Mouse (Mus musculus): Measurements from ENCODE around the gene Pycard. TPM values are rescaled to one million over a fixed set of nuclear protein-coding genes. Genes with fewer than 3 reads are reported as not detected.

Pycard gene
- 55.0 and 60.4 TPM in 2 replicates for polyA plus RNA-seq (2015; fragmentation: Nextera tagmentation; extraction: Ambion mirVana)

GRCm38 (mm10) chr7:127993341-127993977 is at the start of gene Pycard:
Pycard (minus strand) TSS chr7:127993867.

GRCm38 (mm10) chr7:128003688-128004087 is 10.0 kb upstream of the Pycard start, which contains the start of gene Trim72:
Trim72 (plus strand) TSS chr7:128003949.

DNA sequence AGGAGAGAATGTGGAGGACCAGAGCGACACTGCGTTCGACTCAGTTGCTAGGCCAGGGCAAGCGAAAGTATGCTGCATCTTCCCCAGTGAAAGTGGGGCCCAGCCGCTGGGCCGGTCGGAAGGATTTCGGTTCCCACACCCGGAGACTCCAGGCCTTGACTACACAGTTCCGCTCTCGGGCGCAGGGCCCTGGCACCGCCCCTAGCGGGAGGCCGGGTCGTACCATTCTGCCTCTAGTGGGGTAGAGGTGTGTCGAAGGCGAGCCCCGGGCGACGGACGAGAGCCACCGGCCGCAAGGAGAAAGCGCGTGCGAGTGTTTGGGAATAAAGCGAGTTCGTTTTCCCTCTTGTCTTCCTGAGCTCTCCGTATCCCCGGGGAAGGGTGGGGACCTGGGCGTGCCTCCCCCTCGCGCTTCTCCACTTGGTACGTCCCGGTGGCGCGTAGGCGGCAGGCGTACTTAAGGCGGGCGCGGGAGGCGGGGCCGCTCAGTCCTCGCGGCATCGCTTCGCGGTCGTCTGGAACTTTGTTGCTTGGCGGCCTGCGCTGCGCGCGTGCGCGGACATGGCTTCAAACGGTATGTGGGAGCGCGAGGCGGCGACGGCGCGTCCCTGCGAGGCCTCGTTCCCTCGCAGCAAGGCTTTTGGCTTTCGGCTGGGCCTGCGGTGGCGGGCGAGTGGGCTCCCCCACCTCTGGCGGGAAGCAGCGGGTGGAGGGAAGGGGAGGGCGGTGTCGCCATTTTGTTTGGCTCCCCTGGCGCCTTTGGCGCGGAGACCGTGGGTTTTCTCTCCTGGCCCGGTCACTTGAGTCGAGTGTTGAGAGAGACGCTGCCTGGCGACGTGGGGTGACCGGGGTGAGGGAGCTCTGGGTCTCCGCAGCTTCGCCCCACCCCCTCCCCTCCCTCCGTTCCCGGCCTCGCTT is 26.4 kb downstream of the Pycard start, which contains the start of gene Fus:
Fus (plus strand) TSS at position 454 of the 918 bp plus-strand sequence.

GRCm38 (mm10) chr7:127946470-127947023 is 47.1 kb downstream of the Pycard start, which contains the start of gene Prss36:
Prss36 (minus strand) TSS chr7:127946725.

Other genes starting within 250 kb of the Pycard start
- 0.54 and 0.74 TPM in 2 replicates for gene Fbxl19, start 249.3 kb downstream of the Pycard start, polyA plus RNA-seq (2015; fragmentation: Nextera tagmentation; extraction: Ambion mirVana)
- 12.2 and 15.0 TPM in 2 replicates for gene Orai3, start 224.1 kb downstream of the Pycard start, polyA plus RNA-seq (2015; fragmentation: Nextera tagmentation; extraction: Ambion mirVana)
- 10.0 and 10.7 TPM in 2 replicates for gene Setd1a, start 217.2 kb downstream of the Pycard start, polyA plus RNA-seq (2015; fragmentation: Nextera tagmentation; extraction: Ambion mirVana)
- not detected in 2 replicates for gene Gm49388, start 208.3 kb downstream of the Pycard start, polyA plus RNA-seq (2015; fragmentation: Nextera tagmentation; extraction: Ambion mirVana)
- gene Hsd3b7, start 193.3 kb downstream of the Pycard start, polyA plus RNA-seq (2015; fragmentation: Nextera tagmentation; extraction: Ambion mirVana), result 14.8 and 28.9 TPM in 2 replicates
- gene Stx4a, start 169.6 kb downstream of the Pycard start, polyA plus RNA-seq (2015; fragmentation: Nextera tagmentation; extraction: Ambion mirVana), result 54.6 and 62.0 TPM in 2 replicates
- gene Stx1b, start 169.3 kb downstream of the Pycard start, polyA plus RNA-seq (2015; fragmentation: Nextera tagmentation; extraction: Ambion mirVana), result 1.3 TPM in 2 replicates
- 3.4 and 3.6 TPM in 2 replicates for gene Zfp646, start 117.6 kb downstream of the Pycard start, polyA plus RNA-seq (2015; fragmentation: Nextera tagmentation; extraction: Ambion mirVana)
- gene Zfp668, start 117.0 kb downstream of the Pycard start, polyA plus RNA-seq (2015; fragmentation: Nextera tagmentation; extraction: Ambion mirVana), result 7.1 and 7.3 TPM in 2 replicates
- 0.91 and 1.0 TPM in 2 replicates for gene Prss53, start 102.9 kb downstream of the Pycard start, polyA plus RNA-seq (2015; fragmentation: Nextera tagmentation; extraction: Ambion mirVana)
- gene Gm21974, start 98.4 kb downstream of the Pycard start, polyA plus RNA-seq (2015; fragmentation: Nextera tagmentation; extraction: Ambion mirVana), result not detected in 2 replicates
- gene Vkorc1, start 98.2 kb downstream of the Pycard start, polyA plus RNA-seq (2015; fragmentation: Nextera tagmentation; extraction: Ambion mirVana), result 145 and 153 TPM in 2 replicates
- 110 and 114 TPM in 2 replicates for gene Bckdk, start 89.8 kb downstream of the Pycard start, polyA plus RNA-seq (2015; fragmentation: Nextera tagmentation; extraction: Ambion mirVana)
- gene Kat8, start 81.4 kb downstream of the Pycard start, polyA plus RNA-seq (2015; fragmentation: Nextera tagmentation; extraction: Ambion mirVana), result 20.8 and 22.2 TPM in 2 replicates
- gene Prss8, start 63.8 kb downstream of the Pycard start, polyA plus RNA-seq (2015; fragmentation: Nextera tagmentation; extraction: Ambion mirVana), result 0.18 and 0.77 TPM in 2 replicates
- gene Prss36, start 47.1 kb downstream of the Pycard start, polyA plus RNA-seq (2015; fragmentation: Nextera tagmentation; extraction: Ambion mirVana), result 14.3 and 14.4 TPM in 2 replicates
- gene Fus, start 26.4 kb downstream of the Pycard start, polyA plus RNA-seq (2015; fragmentation: Nextera tagmentation; extraction: Ambion mirVana), result 165 and 191 TPM in 2 replicates
- 49.1 and 51.6 TPM in 2 replicates for gene Trim72, start 10.1 kb upstream of the Pycard start, polyA plus RNA-seq (2015; fragmentation: Nextera tagmentation; extraction: Ambion mirVana)
- 1.7 TPM in 2 replicates for gene Itgam, start 68.8 kb upstream of the Pycard start, polyA plus RNA-seq (2015; fragmentation: Nextera tagmentation; extraction: Ambion mirVana)
- gene Gm49368, start 68.8 kb upstream of the Pycard start, polyA plus RNA-seq (2015; fragmentation: Nextera tagmentation; extraction: Ambion mirVana), result not detected in 2 replicates
- gene Itgax, start 135.7 kb upstream of the Pycard start, polyA plus RNA-seq (2015; fragmentation: Nextera tagmentation; extraction: Ambion mirVana), result 0.04 and 0.05 TPM in 2 replicates
- 0.21 and 0.32 TPM in 2 replicates for gene Itgad, start 160.5 kb upstream of the Pycard start, polyA plus RNA-seq (2015; fragmentation: Nextera tagmentation; extraction: Ambion mirVana)
- gene Cox6a2, start 212.5 kb upstream of the Pycard start, polyA plus RNA-seq (2015; fragmentation: Nextera tagmentation; extraction: Ambion mirVana), result 1,575 and 2,022 TPM in 2 replicates
- 7.5 and 8.2 TPM in 2 replicates for gene Armc5, start 243.5 kb upstream of the Pycard start, polyA plus RNA-seq (2015; fragmentation: Nextera tagmentation; extraction: Ambion mirVana)
- 3.0 and 3.6 TPM in 2 replicates for gene 9130023H24Rik, start 244.2 kb upstream of the Pycard start, polyA plus RNA-seq (2015; fragmentation: Nextera tagmentation; extraction: Ambion mirVana)

Measured in skeletal muscle tissue, postnatal 0 days (tissue).